Mouse (Mus musculus): Measurements from ENCODE around the gene Xxylt1. TPM values are rescaled to one million over a fixed set of nuclear protein-coding genes. Genes with fewer than 3 reads are reported as not detected.

Gene Xxylt1
- total RNA-seq, 2 experiments from 2014 or later, result 15.3 to 32.6 TPM

GRCm38 (mm10) chr16:31064782-31065181 lies 16.4 kb downstream of the Xxylt1 start:
- ATAC-seq (replicated peaks; ENCODE audit: poor library complexity, severe bottlenecking), result peak; percentile 28; the same call in 1 of the 2 replicates

GRCm38 (mm10) chr16:31062918-31063317 lies 18.3 kb downstream of the Xxylt1 start:
- ATAC-seq (replicated peaks; ENCODE audit: poor library complexity, severe bottlenecking), result no peak

GRCm38 (mm10) chr16:31061246-31061880 lies 19.9 kb downstream of the Xxylt1 start:
- no peak for ATAC-seq (replicated peaks; ENCODE audit: poor library complexity, severe bottlenecking)

GRCm38 (mm10) chr16:31060714-31061113 lies 20.5 kb downstream of the Xxylt1 start:
- no peak for ATAC-seq (replicated peaks; ENCODE audit: poor library complexity, severe bottlenecking)

GRCm38 (mm10) chr16:31060226-31060625 lies 21.0 kb downstream of the Xxylt1 start:
- no peak for ATAC-seq (replicated peaks; ENCODE audit: poor library complexity, severe bottlenecking)

- no peak for ATAC-seq (replicated peaks; ENCODE audit: poor library complexity, severe bottlenecking)
Measured at GRCm38 (mm10) chr16:31059730-31060129, 21.5 kb downstream of the Xxylt1 start.

- no peak for ATAC-seq (replicated peaks; ENCODE audit: poor library complexity, severe bottlenecking)
Measured at GRCm38 (mm10) chr16:31052812-31053211, 28.4 kb downstream of the Xxylt1 start.

GRCm38 (mm10) chr16:31052177-31052726 lies 29.0 kb downstream of the Xxylt1 start:
- ATAC-seq (replicated peaks; ENCODE audit: poor library complexity, severe bottlenecking), result no peak

GRCm38 (mm10) chr16:31050701-31051100 lies 30.5 kb downstream of the Xxylt1 start:
- no peak for ATAC-seq (replicated peaks; ENCODE audit: poor library complexity, severe bottlenecking)

- no peak for ATAC-seq (replicated peaks; ENCODE audit: poor library complexity, severe bottlenecking)
Measured at GRCm38 (mm10) chr16:31048194-31048593, 33.0 kb downstream of the Xxylt1 start.

GRCm38 (mm10) chr16:31047186-31047898 lies 33.9 kb downstream of the Xxylt1 start:
- ATAC-seq (replicated peaks; ENCODE audit: poor library complexity, severe bottlenecking), result no peak

- ATAC-seq (replicated peaks; ENCODE audit: poor library complexity, severe bottlenecking), result no peak
Measured at GRCm38 (mm10) chr16:31046217-31046659, 35.0 kb downstream of the Xxylt1 start.

GRCm38 (mm10) chr16:31045211-31045610 lies 36.0 kb downstream of the Xxylt1 start:
- no peak for ATAC-seq (replicated peaks; ENCODE audit: poor library complexity, severe bottlenecking)

GRCm38 (mm10) chr16:31043136-31043535 lies 38.1 kb downstream of the Xxylt1 start:
- no peak for ATAC-seq (replicated peaks; ENCODE audit: poor library complexity, severe bottlenecking)

- no peak for ATAC-seq (replicated peaks; ENCODE audit: poor library complexity, severe bottlenecking)
Measured at GRCm38 (mm10) chr16:31041566-31041965, 39.7 kb downstream of the Xxylt1 start.

- no peak for ATAC-seq (replicated peaks; ENCODE audit: poor library complexity, severe bottlenecking)
Measured at GRCm38 (mm10) chr16:31039803-31040459, 41.3 kb downstream of the Xxylt1 start.

- ATAC-seq (replicated peaks; ENCODE audit: poor library complexity, severe bottlenecking), result no peak
Measured at GRCm38 (mm10) chr16:31037431-31037830, 43.8 kb downstream of the Xxylt1 start.

GRCm38 (mm10) chr16:31035651-31036245 lies 45.5 kb downstream of the Xxylt1 start:
- no peak for ATAC-seq (replicated peaks; ENCODE audit: poor library complexity, severe bottlenecking)

- peak; percentile 27 for ATAC-seq (replicated peaks; ENCODE audit: poor library complexity, severe bottlenecking)
Measured at GRCm38 (mm10) chr16:31035235-31035634, 46.0 kb downstream of the Xxylt1 start.

GRCm38 (mm10) chr16:31034051-31034450 lies 47.2 kb downstream of the Xxylt1 start:
- no peak for ATAC-seq (replicated peaks; ENCODE audit: poor library complexity, severe bottlenecking)
